Mouse (Mus musculus): ENCODE data around the gene Spin2g. TPM values are rescaled to one million over a fixed set of nuclear protein-coding genes. Genes with fewer than 3 reads are reported as not detected.
"Not testable (repeated sequence)": the region's sequence is repeated elsewhere in the genome, so short reads cannot be mapped to it uniquely, and the experiment has no call there.

Spin2g gene
- not detected in 2 replicates for polyA plus RNA-seq (2012; ENCODE audit: insufficient read depth, insufficient read length, low replicate concordance, missing spikeins)

- not testable (repeated sequence) for H3K27ac ChIP-seq (ENCODE audit: insufficient read depth, low read depth, low read length); H3K4me3 ChIP-seq (ENCODE audit: insufficient read depth, low read depth, low read length); H3K4me1 ChIP-seq (ENCODE audit: control insufficient read depth, insufficient read depth, low read length)
- WGBS, result 81% methylated on average over 6 of the region's 6 CpGs
These were observed at the start of gene Spin2g for GRCm38 (mm10) chrX:34238633-34239032. Spin2g (minus strand) TSS chrX:34238733.

Other genes starting within 250 kb of the Spin2g start
- gene Btbd35f9, start 77.2 kb downstream of the Spin2g start, polyA plus RNA-seq (2012; ENCODE audit: insufficient read depth, insufficient read length, low replicate concordance, missing spikeins), result not detected in 2 replicates
- not detected in 2 replicates for gene Btbd35f8, start 211.8 kb upstream of the Spin2g start, polyA plus RNA-seq (2012; ENCODE audit: insufficient read depth, insufficient read length, low replicate concordance, missing spikeins)

All from olfactory bulb, adult 2 months (tissue).